Mouse (Mus musculus): ENCODE data around the gene Msh5. TPM values are rescaled to one million over a fixed set of nuclear protein-coding genes. Genes with fewer than 3 reads are reported as not detected.
"Not testable (repeated sequence)": the region's sequence is repeated elsewhere in the genome, so short reads cannot be mapped to it uniquely, and the experiment has no call there.

The Msh5 gene
- total RNA-seq, 1 experiment: 2.7 TPM

DNA sequence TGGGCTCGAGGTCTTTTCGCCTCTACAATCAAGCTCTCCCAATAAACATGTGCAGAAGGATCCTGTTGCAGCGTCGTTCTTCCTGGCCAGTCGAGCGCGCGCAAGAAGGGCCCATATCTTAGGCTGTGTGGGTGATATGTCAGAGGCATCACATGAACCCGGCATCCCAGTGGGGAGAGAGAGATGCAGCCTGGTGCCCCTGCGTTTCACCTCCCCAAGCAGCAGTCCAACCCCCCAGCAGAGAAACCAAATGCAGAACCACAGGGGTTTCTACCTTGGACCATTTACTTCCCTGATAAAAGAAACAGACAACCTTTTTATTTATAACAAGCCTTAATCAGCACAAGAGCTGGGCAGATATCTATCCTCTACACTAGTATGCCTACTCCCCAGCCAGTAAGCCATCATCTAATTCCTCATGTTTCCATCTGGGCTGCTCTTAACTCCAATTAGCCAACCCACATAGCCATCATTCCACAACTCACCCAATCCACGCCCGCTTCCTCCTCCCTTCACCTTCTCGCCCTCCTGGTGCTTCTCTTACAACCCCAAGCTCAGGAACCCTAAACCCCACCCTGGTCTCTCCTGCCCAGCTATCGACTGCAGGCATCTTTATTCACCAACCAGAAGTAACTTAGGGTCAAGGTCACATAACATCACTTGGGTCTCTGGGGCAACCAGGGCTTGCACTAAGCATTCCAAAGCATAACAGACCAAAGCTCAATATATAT is 50.0 kb downstream of the Msh5 start:
- H3K9ac ChIP-seq (ENCODE audit: insufficient read depth, low read depth, low read length, poor library complexity, severe bottlenecking): no peak overlapping the region
- no peak overlapping the region for H3K4me3 ChIP-seq (ENCODE audit: insufficient read depth in 1 of 2, low read depth in 1 of 2, low read length in 2 of 2, poor library complexity in 1 of 2, severe bottlenecking in 1 of 2)
- no peak for TF ChIP-seq MAFK (IDR thresholded peaks at IDR 0.05; ENCODE audit: insufficient read depth, low read depth, low read length)
- TF ChIP-seq CHD2 (IDR thresholded peaks at IDR 0.05; ENCODE audit: low read depth, low read length): no peak
- TF ChIP-seq ZNF384 (IDR thresholded peaks at IDR 0.05; ENCODE audit: low read depth, low read length): no peak
- no peak for TF ChIP-seq ZC3H11A (IDR thresholded peaks at IDR 0.05; ENCODE audit: borderline replicate concordance, low read depth, low read length)
- TF ChIP-seq HCFC1 (IDR thresholded peaks at IDR 0.05; ENCODE audit: borderline replicate concordance, insufficient read depth, low read length): no peak
- in situ Hi-C loops (cut with MboI; ENCODE audit: low sequenced_read_pairs in 2 of 2, unreplicated experiment in 2 of 2): no loop called here
- peaks cover 10% of the 10 kb centered on the region for H3K36me3 ChIP-seq (ENCODE audit: control insufficient read depth, insufficient read depth, low read length, poor library complexity, severe bottlenecking)
- no peak overlapping the region for H3K27ac ChIP-seq (ENCODE audit: insufficient read depth, low read depth, low read length, poor library complexity, severe bottlenecking)
- no peak for DNase-seq (ENCODE audit: low read depth, low spot score)
- peaks cover 4 to 11% of the 10 kb centered on the region in 2 experiments; a peak in 3 of 4 replicates for H3K4me1 ChIP-seq (ENCODE audit: control insufficient read depth in 2 of 2, insufficient read depth in 2 of 2, low read length in 2 of 2, poor library complexity in 1 of 2)
- no peaks in the 10 kb centered on the region for H3K9me3 ChIP-seq (ENCODE audit: control insufficient read depth, insufficient read depth, low read depth, low read length)

DNA sequence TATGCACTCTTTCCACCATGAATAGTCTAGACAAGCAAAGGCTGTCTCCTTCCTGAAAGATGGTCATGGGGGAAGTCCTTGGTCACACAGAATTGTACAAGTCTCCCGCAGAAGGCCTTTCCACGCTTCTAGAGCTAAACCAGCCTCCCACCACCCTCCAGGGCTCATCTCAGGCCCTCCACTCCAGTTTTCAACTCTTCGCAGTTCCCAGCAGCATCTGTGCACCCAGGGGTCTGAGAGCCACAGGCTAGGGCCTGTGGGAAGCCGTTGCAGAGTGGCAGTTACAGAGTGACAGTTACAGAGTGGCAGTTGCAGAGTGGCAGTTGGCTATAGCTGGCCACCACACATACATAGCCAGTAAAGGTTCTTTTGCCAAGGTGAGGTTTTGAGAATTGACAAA is 50.6 kb downstream of the Msh5 start:
- H3K9me3 ChIP-seq (ENCODE audit: control insufficient read depth, insufficient read depth, low read depth, low read length); H3K4me3 ChIP-seq (ENCODE audit: insufficient read depth in 1 of 2, low read depth in 1 of 2, low read length in 2 of 2, poor library complexity in 1 of 2, severe bottlenecking in 1 of 2); H3K9ac ChIP-seq (ENCODE audit: insufficient read depth, low read depth, low read length, poor library complexity, severe bottlenecking); in situ Hi-C loops (cut with MboI; ENCODE audit: low sequenced_read_pairs in 2 of 2, unreplicated experiment in 2 of 2); H3K27ac ChIP-seq (ENCODE audit: insufficient read depth, low read depth, low read length, poor library complexity, severe bottlenecking); DNase-seq (ENCODE audit: low read depth, low spot score); H3K36me3 ChIP-seq (ENCODE audit: control insufficient read depth, insufficient read depth, low read length, poor library complexity, severe bottlenecking): not testable (repeated sequence)
- H3K4me1 ChIP-seq (ENCODE audit: control insufficient read depth in 2 of 2, insufficient read depth in 2 of 2, low read length in 2 of 2, poor library complexity in 1 of 2): peaks cover 4 to 11% of the 10 kb centered on the region in 2 experiments; a peak in 3 of 4 replicates

DNA sequence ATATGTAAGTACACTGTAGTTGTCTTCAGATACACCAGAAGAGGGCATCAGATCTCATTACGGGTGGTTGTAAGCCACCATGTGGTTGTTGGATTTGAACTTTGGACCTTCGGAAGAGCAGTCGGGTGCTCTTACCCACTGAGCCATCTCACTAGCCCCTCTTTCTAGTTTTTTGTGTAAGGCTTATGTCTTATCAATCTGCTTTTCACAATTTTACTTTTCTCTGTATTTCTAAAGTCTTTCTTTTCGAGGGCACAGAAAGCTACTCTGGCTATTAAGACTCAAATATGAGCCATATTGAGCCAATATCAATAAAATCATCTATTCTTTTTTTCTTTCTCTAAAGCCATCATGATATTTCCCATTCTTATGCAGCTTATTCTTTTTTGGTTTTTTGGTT is 51.4 kb downstream of the Msh5 start:
- H3K9ac ChIP-seq (ENCODE audit: insufficient read depth, low read depth, low read length, poor library complexity, severe bottlenecking); DNase-seq (ENCODE audit: low read depth, low spot score); H3K27ac ChIP-seq (ENCODE audit: insufficient read depth, low read depth, low read length, poor library complexity, severe bottlenecking); H3K9me3 ChIP-seq (ENCODE audit: control insufficient read depth, insufficient read depth, low read depth, low read length); H3K36me3 ChIP-seq (ENCODE audit: control insufficient read depth, insufficient read depth, low read length, poor library complexity, severe bottlenecking); in situ Hi-C loops (cut with MboI; ENCODE audit: low sequenced_read_pairs in 2 of 2, unreplicated experiment in 2 of 2); H3K4me3 ChIP-seq (ENCODE audit: insufficient read depth in 1 of 2, low read depth in 1 of 2, low read length in 2 of 2, poor library complexity in 1 of 2, severe bottlenecking in 1 of 2): not testable (repeated sequence)
- H3K4me1 ChIP-seq (ENCODE audit: control insufficient read depth in 2 of 2, insufficient read depth in 2 of 2, low read length in 2 of 2, poor library complexity in 1 of 2): peaks cover 4 to 11% of the 10 kb centered on the region in 2 experiments; a peak in 3 of 4 replicates

DNA sequence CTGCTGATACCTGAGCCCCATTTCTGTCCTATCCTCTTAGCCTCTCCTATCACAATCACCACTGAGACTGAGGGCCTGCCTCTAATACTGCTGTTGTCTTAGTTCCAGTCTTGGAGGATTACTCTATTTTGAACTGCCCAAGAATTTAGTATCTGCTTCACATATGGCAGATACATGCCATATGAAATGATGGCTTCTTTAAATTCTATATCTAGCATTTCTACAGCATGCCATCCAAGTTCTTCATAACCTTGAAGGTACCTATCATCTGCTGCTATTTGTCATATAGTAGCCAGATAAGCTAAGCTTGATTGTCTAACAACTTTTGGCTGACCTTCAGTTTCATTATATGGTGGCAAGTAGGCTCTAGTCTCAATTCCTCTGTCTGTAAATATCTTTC is 51.8 kb downstream of the Msh5 start:
- peaks cover 10% of the 10 kb centered on the region for H3K36me3 ChIP-seq (ENCODE audit: control insufficient read depth, insufficient read depth, low read length, poor library complexity, severe bottlenecking)

DNA sequence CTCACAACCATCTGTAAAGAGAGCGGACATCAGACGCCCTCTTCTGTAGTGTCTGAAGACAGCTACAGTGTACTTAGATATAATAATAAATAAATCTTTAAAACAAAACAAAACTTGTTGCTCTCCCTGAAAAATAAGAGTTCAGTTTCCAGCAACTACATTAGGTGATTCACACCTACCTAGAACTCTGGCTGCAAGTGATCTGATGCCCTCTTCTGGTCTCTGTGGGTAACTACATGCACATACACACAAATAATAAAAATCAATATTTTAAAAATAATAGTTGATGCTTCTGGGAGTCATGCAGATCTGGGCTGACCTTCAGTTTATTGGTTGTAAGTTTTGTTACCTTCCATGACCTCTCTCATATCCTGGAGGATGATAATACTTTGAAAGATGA is 62.3 kb downstream of the Msh5 start:
- H3K36me3 ChIP-seq (ENCODE audit: control insufficient read depth, insufficient read depth, low read length, poor library complexity, severe bottlenecking): peaks cover 21% of the 10 kb centered on the region
- no peak overlapping the region for H3K27ac ChIP-seq (ENCODE audit: insufficient read depth, low read depth, low read length, poor library complexity, severe bottlenecking)
- in situ Hi-C loops (cut with MboI; ENCODE audit: low sequenced_read_pairs in 2 of 2, unreplicated experiment in 2 of 2): no loop called here
- 0 out of 4 replicates have a peak, but pooled peaks cover 0 to 2% of the 10 kb centered on the region in 2 experiments for H3K4me1 ChIP-seq (ENCODE audit: control insufficient read depth in 2 of 2, insufficient read depth in 2 of 2, low read length in 2 of 2, poor library complexity in 1 of 2)
- DNase-seq (ENCODE audit: low read depth, low spot score): no peak
- TF ChIP-seq ZC3H11A (IDR thresholded peaks at IDR 0.05; ENCODE audit: borderline replicate concordance, low read depth, low read length) (no peak), MAFK (IDR thresholded peaks at IDR 0.05; ENCODE audit: insufficient read depth, low read depth, low read length) (no peak), HCFC1 (IDR thresholded peaks at IDR 0.05; ENCODE audit: borderline replicate concordance, insufficient read depth, low read length) (no peak), CHD2 (IDR thresholded peaks at IDR 0.05; ENCODE audit: low read depth, low read length) (no peak), ZNF384 (IDR thresholded peaks at IDR 0.05; ENCODE audit: low read depth, low read length) (no peak)
- H3K4me3 ChIP-seq (ENCODE audit: insufficient read depth in 1 of 2, low read depth in 1 of 2, low read length in 2 of 2, poor library complexity in 1 of 2, severe bottlenecking in 1 of 2): no peak overlapping the region
- no peaks in the 10 kb centered on the region for H3K9me3 ChIP-seq (ENCODE audit: control insufficient read depth, insufficient read depth, low read depth, low read length)
- no peak overlapping the region for H3K9ac ChIP-seq (ENCODE audit: insufficient read depth, low read depth, low read length, poor library complexity, severe bottlenecking)

More for the DNA sequence above, 51.8 kb downstream of the Msh5 start:
- no peaks in the 10 kb centered on the region for H3K9me3 ChIP-seq (ENCODE audit: control insufficient read depth, insufficient read depth, low read depth, low read length)
- in situ Hi-C loops (cut with MboI; ENCODE audit: low sequenced_read_pairs in 2 of 2, unreplicated experiment in 2 of 2): no loop called here
- no peak overlapping the region for H3K9ac ChIP-seq (ENCODE audit: insufficient read depth, low read depth, low read length, poor library complexity, severe bottlenecking)
- H3K27ac ChIP-seq (ENCODE audit: insufficient read depth, low read depth, low read length, poor library complexity, severe bottlenecking): no peak overlapping the region
- no peak for TF ChIP-seq MAFK (IDR thresholded peaks at IDR 0.05; ENCODE audit: insufficient read depth, low read depth, low read length)
- TF ChIP-seq ZNF384 (IDR thresholded peaks at IDR 0.05; ENCODE audit: low read depth, low read length): no peak
- TF ChIP-seq CHD2 (IDR thresholded peaks at IDR 0.05; ENCODE audit: low read depth, low read length): no peak
- TF ChIP-seq HCFC1 (IDR thresholded peaks at IDR 0.05; ENCODE audit: borderline replicate concordance, insufficient read depth, low read length): no peak
- TF ChIP-seq ZC3H11A (IDR thresholded peaks at IDR 0.05; ENCODE audit: borderline replicate concordance, low read depth, low read length): no peak
- no peak for DNase-seq (ENCODE audit: low read depth, low spot score)
- H3K4me1 ChIP-seq (ENCODE audit: control insufficient read depth in 2 of 2, insufficient read depth in 2 of 2, low read length in 2 of 2, poor library complexity in 1 of 2): peaks cover 4 to 11% of the 10 kb centered on the region in 2 experiments; a peak in 3 of 4 replicates
- no peak overlapping the region for H3K4me3 ChIP-seq (ENCODE audit: insufficient read depth in 1 of 2, low read depth in 1 of 2, low read length in 2 of 2, poor library complexity in 1 of 2, severe bottlenecking in 1 of 2)
